Mouse (Mus musculus) kidney, adult 2 months (tissue): ENCODE data around the gene Vdr.

Experiments used
- CTCF ChIP-seq: fragments of 200-500 bp; conservative IDR thresholded peaks from 2 replicates; pipeline ENCODE4 v1.5.1; 2011; ENCODE audit warnings: low read depth, mild to moderate bottlenecking, control low read depth, low read length, moderate library complexity, mixed read lengths; ENCODE audit not compliant: insufficient read depth, insufficient read length
- POLR2A ChIP-seq: fragments of 200-500 bp; IDR thresholded peaks from one replicate; pipeline ENCODE4 v1.6.1; 2011; ENCODE audit warnings: low read depth, low read length, control low read depth

DNA sequence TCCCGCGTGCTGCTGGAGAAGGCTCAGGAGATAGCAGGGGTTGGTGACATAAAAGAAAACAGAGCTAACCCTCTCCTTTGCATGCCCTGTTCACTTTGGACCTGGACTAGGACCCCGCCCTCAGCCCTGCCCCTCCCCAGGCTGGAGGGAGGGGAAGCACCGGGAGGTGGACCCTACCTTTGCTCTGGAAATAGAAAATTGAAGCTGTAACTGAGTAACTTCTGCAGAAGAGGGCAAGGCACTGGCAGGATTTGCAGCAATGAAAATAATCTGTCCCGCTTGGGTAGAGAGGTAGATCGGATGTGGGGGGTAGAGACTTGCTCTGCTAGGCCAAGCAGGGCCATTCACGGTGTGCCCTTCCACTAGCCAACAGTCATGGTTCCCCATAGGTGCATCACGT lies 32.9 kb upstream of the Vdr start:
- TF ChIP-seq POLR2A (no peak), CTCF (no peak)
